Mouse (Mus musculus) neural tube, embryonic 10.5 days (tissue): ENCODE measurements around the gene Cel.
"Not testable (repeated sequence)": the region's sequence is repeated elsewhere in the genome, so short reads cannot be mapped to it uniquely, and the experiment has no call there.

ENCODE experiments used
- DNase-seq: peaks from one replicate; pipeline ENCODE4 v3.0.0-alpha.2; 2017; ENCODE audit warnings: low spot score; ENCODE audit errors: extremely low spot score

Gene Cel

GRCm38 (mm10) chr2:28521571-28522151, 41.5 kb downstream of the Cel start:
- DNase-seq, result no peak

GRCm38 (mm10) chr2:28520581-28520980, 42.6 kb downstream of the Cel start:
- DNase-seq, result no peak

GRCm38 (mm10) chr2:28518231-28518630, 45.0 kb downstream of the Cel start:
- no peak for DNase-seq

GRCm38 (mm10) chr2:28517206-28517909, 45.8 kb downstream of the Cel start:
- DNase-seq, result peak; percentile 74

GRCm38 (mm10) chr2:28514489-28514888, 48.7 kb downstream of the Cel start:
- DNase-seq, result peak; percentile 87

- DNase-seq, result peak; percentile 69
These were observed 49.5 kb downstream of the Cel start for GRCm38 (mm10) chr2:28513431-28514370.

- DNase-seq, result peak; percentile 72
These were observed 50.3 kb downstream of the Cel start, which contains the start of gene Ralgds for GRCm38 (mm10) chr2:28512798-28513401. Gene Ralgds, plus strand, starts transcription at chr2:28513125.

- DNase-seq, result not testable (repeated sequence)
These were observed 51.6 kb downstream of the Cel start for GRCm38 (mm10) chr2:28511600-28511999.

GRCm38 (mm10) chr2:28506291-28506690, 56.9 kb downstream of the Cel start:
- no peak for DNase-seq

- no peak for DNase-seq
These were observed 57.4 kb downstream of the Cel start, which contains the start of gene Gm10134 for GRCm38 (mm10) chr2:28505795-28506194. Gene Gm10134, plus strand, starts transcription at chr2:28506095.
